Mouse (Mus musculus) left cerebral cortex, adult 2 months (tissue): ENCODE measurements at regions not wholly inside any gene's neighbourhood (a gene's known extent, or its start where the extent isn't known, plus 50 kb on each side); places are given as distances from the start of the nearest gene placed in this dataset.

Experiments used
- DNase-seq, 2 experiments: peaks; one replicate each; pipeline ENCODE4 v3.0.0; 2021 to 2022; ENCODE audit warnings: low spot score in 2 of 2, mixed read lengths in 1 of 2; ENCODE audit errors: extremely low spot score in 1 of 2
- H3K27ac ChIP-seq: fragments of 200-600 bp; 2 replicates; pipeline ENCODE4 v1.8.1; 2022
- H3K4me3 ChIP-seq: fragments of 200-600 bp; 2 replicates; pipeline ENCODE4 v1.8.1; 2022
- CTCF ChIP-seq: fragments of 200-600 bp; IDR thresholded peaks from 2 replicates; pipeline ENCODE4 v1.8.1; 2022; ENCODE audit warnings: antibody characterized with exemption, mild to moderate bottlenecking, moderate library complexity
- intact Hi-C: fragments of 180-260 bp; cut with DNase I; formaldehyde crosslinking; loops from one replicate; pipeline ENCODE4 v1.15.1; 2025

- Histone ChIP-seq H3K4me3 (no peak overlapping the region), H3K27ac (no peak overlapping the region)
- no peak for TF ChIP-seq CTCF
- intact Hi-C loops = no loop called here
- peak; percentile 11 to 13 for DNase-seq
Measured at GRCm38 (mm10) chr4:74466081-74466480, 223.8 kb downstream of the Kdm4c start.

DNA sequence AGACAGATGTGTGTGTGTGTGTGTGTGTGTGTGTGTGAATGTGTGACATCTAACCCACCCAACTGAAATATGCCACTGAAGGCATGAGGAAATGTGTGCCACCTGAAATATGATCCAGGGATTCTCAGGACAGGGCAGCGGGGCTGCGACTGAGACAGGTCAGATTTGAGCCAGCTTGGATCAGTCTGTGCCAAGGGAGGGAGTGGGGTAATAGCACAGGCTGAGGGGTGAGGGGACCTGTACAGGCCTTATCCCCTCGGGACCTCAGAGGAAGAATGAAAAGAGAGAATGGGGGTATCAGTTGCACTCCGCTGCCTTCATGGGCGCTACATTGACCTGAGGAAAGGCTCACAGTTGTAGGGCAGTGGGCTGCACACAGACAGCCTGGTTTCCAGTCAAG, 270.2 kb downstream of the Kdm4c start:
- no peak for DNase-seq
- Histone ChIP-seq H3K27ac (no peak overlapping the region), H3K4me3 (no peak overlapping the region)
- intact Hi-C loops = no loop called here
- no peak for TF ChIP-seq CTCF

DNA sequence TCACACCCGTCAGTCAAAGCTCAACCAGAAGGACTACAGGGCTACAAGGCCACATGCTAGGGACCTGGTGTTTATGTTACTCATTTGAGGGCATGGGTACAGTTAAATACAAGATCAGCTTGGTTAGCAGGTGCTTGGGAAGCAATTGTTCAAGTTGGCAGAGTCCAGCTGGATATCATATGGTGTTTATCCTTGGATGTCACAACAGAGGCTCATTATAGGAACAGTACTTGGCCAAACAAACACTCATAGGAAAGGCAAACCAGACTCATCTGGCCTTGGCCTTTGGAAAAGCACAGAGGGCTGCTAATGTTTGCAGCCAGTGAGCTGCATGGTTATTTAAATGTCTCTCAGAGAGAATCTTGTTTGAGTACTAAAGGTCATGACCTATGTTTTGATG, 311.6 kb downstream of the Kdm4c start:
- no peak overlapping the region for H3K4me3 ChIP-seq
- no peak for DNase-seq
- TF ChIP-seq CTCF = no peak
- no peak overlapping the region for H3K27ac ChIP-seq
- intact Hi-C loops = no loop called here

GRCm38 (mm10) chr4:74563565-74563964, 321.3 kb downstream of the Kdm4c start:
- H3K4me3 ChIP-seq = no peak overlapping the region
- DNase-seq = peak in 1 of 2 experiments; percentile 10
- H3K27ac ChIP-seq = no peak overlapping the region
- intact Hi-C loops = no loop called here
- TF ChIP-seq CTCF = peak; percentile 78

DNA sequence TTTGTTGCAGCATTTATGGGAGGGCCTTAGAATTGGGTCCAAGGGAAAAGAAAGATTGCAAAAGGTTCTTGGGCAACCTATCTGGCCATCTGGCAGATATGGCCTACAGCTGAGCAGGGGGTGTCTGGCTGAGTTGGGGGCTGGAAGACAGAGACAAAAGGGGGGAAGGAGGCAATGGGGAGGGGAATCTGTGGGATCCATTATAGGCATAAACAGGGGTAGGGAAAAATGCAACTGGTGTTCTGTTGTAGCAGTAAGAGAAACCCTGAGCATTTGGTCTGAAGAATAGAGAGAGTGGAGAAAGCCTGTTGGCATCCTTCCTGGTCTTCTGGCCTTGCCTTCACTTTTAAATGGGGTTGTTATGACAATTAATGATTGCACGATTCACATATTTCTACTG, 344.1 kb downstream of the Kdm4c start:
- DNase-seq = no peak

GRCm38 (mm10) chr4:74587125-74587524, 344.8 kb downstream of the Kdm4c start:
- Histone ChIP-seq H3K4me3 (no peak overlapping the region), H3K27ac (no peak overlapping the region)
- TF ChIP-seq CTCF = no peak
- DNase-seq = no peak
- intact Hi-C loops = no loop called here

More for the DNA sequence above, 344.1 kb downstream of the Kdm4c start:
- Histone ChIP-seq H3K4me3 (no peak overlapping the region), H3K27ac (no peak overlapping the region)
- no peak for TF ChIP-seq CTCF
- intact Hi-C loops = no loop called here

DNA sequence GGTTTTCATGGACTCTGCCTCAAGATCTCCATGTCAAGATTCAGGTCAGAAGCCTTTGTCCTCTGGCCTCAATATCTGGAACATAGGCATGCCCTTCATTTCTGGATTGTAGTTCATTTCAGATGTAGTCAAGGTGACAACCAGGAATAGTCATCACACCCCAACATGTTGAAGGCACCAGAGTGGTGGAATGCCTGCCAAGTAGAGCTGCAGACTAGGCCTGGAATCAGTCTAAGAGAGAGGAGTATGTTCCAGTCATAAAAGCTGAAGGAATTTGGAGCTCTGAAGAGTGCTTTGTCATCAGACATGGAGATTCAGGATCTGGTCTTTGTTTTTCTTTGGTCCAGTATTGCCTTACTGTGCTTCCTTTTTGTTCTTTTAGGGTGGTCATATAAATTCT, 346.5 kb downstream of the Kdm4c start:
- intact Hi-C loops = no loop called here
- no peak for TF ChIP-seq CTCF
- H3K27ac ChIP-seq = no peak overlapping the region
- H3K4me3 ChIP-seq = no peak overlapping the region
- DNase-seq = no peak

DNA sequence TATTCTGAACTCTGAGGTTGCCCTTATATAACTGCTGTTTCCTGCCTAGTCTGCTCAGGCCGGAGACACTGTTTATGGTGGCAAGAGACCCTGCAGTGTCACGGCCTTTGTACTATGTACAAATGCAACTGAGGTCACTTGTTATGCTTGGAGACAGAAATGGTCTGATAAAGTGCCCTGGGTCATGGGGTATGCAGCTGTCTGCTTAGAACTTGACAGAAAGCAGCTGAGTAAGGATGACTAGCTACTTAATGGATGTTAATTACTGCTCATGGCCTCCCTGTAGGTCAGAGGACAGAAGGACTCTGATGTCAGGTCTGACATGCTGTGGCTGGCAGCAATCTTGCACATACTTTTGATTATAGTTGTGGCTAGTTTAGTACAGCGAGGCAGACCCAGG, 370.7 kb downstream of the Kdm4c start:
- Histone ChIP-seq H3K27ac (no peak overlapping the region), H3K4me3 (no peak overlapping the region)
- DNase-seq = no peak
- TF ChIP-seq CTCF = no peak
- intact Hi-C loops = no loop called here
